Mouse (Mus musculus) lung, postnatal 0 days (tissue): ENCODE results near the gene Olfr204.

Experiments used
- CTCF ChIP-seq: IDR thresholded peaks from 2 replicates; pipeline ENCODE4 v1.5.1; 2016; ENCODE audit warnings: antibody characterized with exemption, mild to moderate bottlenecking
- EP300 ChIP-seq: IDR thresholded peaks from 2 replicates; pipeline ENCODE4 v1.6.1; 2016; ENCODE audit warnings: antibody characterized with exemption, mild to moderate bottlenecking, control low read depth

- TF ChIP-seq CTCF, result no peak
- TF ChIP-seq EP300, result no peak
These were observed 34.6 kb downstream of the Olfr204 start for GRCm38 (mm10) chr16:59283476-59283875.
